Mouse (Mus musculus) macrophage (primary cell): Measurements from ENCODE around the gene Guca2b. TPM values are rescaled to one million over a fixed set of nuclear protein-coding genes. Genes with fewer than 3 reads are reported as not detected.

Experiments used
- H3K27ac ChIP-seq: fragments of 350-480 bp; formaldehyde crosslinking; 2 replicates; pipeline ENCODE4 v1.9.0; 2021
- H3K36me3 ChIP-seq: fragments of 350-480 bp; formaldehyde crosslinking; 2 replicates; pipeline ENCODE4 v1.9.0; 2021; ENCODE audit errors: inconsistent target
- H3K4me3 ChIP-seq: fragments of 350-480 bp; formaldehyde crosslinking; 2 replicates; pipeline ENCODE4 v1.9.0; 2021; ENCODE audit errors: inconsistent target
- H3K79me2 ChIP-seq: fragments of 350-480 bp; formaldehyde crosslinking; 2 replicates; pipeline ENCODE4 v1.9.0; 2021; ENCODE audit errors: inconsistent target
- WGBS: methylation state at CpG from one replicate; pipeline ENCODE4 v1.1.7; 2026; ENCODE audit warnings: inconsistent platforms; ENCODE audit not compliant: missing documents; 5-methylcytosine and 5-hydroxymethylcytosine counted together
- polyA plus RNA-seq: library from polyadenylated mRNA; stranded (reverse); fragments of 250-400 nt; gene quantifications from 3 replicates; pipeline ENCODE4 v1.2.4, GENCODE M21; 2018; ENCODE audit warnings: inconsistent platforms
- total RNA-seq, 78 experiments: library from RNA; depleted of rRNA; stranded (reverse); fragments of 250-400 nt; gene quantifications; 1 replicate in 9 of 78; 2 replicates in 24 of 78; 3 replicates in 43 of 78; 4 replicates in 2 of 78; pipeline ENCODE4 v1.2.4; 2018; ENCODE audit warnings: inconsistent platforms in 56 of 78

Gene Guca2b
- not detected for total RNA-seq (2018; cell fraction: chromatin; rRNA removed)
- total RNA-seq (2018; cell fraction: cytosol; rRNA removed): under 1 TPM in 2 of 26 experiments, not detected in 24; 0.30 to 0.34 TPM
- not detected for total RNA-seq (2018; cell fraction: nucleus; rRNA removed)
- polyA plus RNA-seq: not detected in 3 replicates

DNA sequence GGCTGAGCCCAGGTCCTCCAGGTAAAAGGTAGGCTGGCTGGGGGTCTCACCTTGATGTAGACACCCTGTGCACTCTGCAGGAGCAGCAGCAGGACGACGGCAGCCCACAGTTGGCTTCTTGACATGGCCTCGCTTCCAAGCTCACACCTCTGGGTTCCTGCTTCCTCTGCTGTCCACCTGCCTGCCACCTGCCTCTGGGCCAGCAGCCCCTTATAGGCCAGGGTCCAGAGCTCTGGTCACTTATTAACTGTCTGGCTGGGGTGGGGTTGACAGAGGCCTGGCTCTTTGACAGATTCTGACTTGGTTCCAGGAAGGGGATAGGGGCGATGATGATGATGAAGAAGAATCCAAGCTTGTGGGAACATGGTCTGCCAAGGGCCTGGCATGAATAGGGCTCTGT is at the start of gene Guca2b:
Guca2b (minus strand) TSS at position 224 of the 400 bp plus-strand sequence.
- Histone ChIP-seq H3K27ac (no peak within 1 kb of the TSS), H3K4me3 (no peak within 1 kb of the TSS), H3K36me3 (no peaks in the 10 kb centered on the region), H3K79me2 (no peaks in the 10 kb centered on the region)
- WGBS: 87% methylated on average over 3 of the region's 4 CpGs

DNA sequence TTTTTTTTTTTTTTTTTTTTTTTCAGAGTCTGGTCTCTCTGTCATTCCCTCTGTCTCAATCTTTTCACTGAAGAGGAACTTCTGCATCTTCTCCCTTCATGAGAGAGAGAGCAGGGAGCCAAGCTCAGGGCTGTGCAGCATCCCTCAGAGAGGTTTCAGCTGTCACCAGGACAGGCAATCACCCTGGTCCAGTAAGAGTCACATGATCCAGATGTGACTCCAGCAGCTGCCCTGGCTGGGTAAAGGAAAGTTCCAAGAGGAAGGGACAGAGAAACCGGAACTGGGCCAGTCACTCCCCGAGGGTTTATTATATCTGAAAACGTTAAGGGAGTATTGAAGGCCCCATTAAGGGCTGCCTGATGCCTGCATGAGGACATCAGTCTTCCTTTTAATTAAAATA is 49.0 kb upstream of the Guca2b start:
- 63% methylated on average over 3 of the region's 3 CpGs for WGBS
- H3K36me3 ChIP-seq: no peaks in the 10 kb centered on the region
- H3K27ac ChIP-seq: no peak overlapping the region
- H3K4me3 ChIP-seq: no peak overlapping the region
- no peaks in the 10 kb centered on the region for H3K79me2 ChIP-seq

DNA sequence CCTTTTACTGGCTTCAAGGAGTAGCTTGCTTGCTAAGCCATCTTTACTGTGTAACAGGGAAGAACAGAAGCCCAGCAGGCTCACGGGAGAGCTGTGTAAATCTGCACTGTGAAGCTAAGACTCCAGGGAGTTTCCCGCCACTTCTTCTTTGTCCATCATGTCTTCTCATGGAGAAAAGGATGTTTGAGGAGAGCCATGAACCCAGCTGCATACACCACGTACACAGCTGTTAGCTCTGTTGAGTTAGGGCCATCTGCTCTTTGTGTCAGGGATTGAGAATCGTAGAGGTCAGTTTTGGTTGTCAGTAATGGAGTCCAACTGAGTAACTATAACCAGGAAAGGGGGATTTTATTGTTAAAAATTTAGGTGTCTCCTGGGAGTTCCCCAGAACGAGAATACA is 48.6 kb upstream of the Guca2b start:
- Histone ChIP-seq H3K79me2 (no peaks in the 10 kb centered on the region), H3K4me3 (no peak overlapping the region)

DNA sequence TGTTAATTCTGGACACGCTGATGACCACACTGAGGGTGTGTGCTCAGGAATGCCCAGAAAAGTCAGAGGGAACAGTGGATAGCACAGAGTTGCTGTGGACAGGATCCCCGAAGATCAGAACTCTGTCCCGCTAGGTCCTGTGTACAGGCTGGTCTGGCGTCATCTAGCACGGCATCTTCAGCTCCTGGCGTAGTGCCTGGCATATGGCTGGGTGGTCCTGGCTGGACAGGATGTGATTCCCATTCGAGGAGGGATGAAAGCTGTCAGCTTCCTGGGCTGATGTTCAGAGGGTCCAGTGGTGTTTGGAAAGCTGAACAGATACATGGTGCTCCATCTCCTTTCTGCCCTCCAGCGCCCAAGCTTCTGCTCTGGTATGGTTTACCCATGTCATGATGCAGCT is 45.2 kb upstream of the Guca2b start:
- no peak overlapping the region for H3K27ac ChIP-seq
- no peaks in the 10 kb centered on the region for H3K79me2 ChIP-seq
- no peak overlapping the region for H3K4me3 ChIP-seq
- 93% methylated on average over 8 of the region's 8 CpGs for WGBS
- no peaks in the 10 kb centered on the region for H3K36me3 ChIP-seq

More for the DNA sequence above, 48.6 kb upstream of the Guca2b start:
- 87% methylated on average over 5 of the region's 5 CpGs for WGBS
- no peaks in the 10 kb centered on the region for H3K36me3 ChIP-seq
- H3K27ac ChIP-seq: no peak overlapping the region

DNA sequence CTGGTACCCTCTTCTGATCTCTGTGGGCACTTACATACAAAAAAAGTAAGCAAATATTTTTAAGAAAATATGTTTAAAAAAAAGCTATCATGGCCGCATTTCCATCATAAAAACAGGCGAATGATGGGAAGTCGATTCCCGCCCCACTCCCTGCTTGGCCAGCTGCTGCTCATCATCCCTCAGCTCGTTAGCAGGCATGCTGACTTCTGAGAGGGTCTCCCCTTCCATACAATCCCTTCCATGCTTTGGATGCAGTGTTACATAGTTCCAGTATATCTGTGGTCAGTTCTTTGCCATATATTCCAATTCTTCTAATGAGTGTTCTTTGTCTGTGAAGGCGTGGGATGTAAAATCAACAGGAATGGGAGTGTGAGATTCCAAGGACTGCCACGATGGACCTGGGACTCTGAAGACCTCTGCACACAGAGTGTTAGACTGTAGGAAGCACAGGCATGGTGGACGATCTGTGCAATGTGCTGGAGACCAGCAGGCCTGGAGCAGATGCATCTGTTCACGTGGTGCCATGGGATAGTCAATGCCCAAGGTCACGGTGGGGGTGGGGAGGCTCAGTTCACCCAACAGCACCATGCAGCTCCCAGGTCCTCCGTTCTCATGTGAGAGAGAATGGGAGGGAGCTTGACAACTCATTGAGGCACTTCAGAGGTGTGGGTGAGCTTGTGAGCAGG is 42.7 kb upstream of the Guca2b start:
- H3K27ac ChIP-seq: no peak overlapping the region

DNA sequence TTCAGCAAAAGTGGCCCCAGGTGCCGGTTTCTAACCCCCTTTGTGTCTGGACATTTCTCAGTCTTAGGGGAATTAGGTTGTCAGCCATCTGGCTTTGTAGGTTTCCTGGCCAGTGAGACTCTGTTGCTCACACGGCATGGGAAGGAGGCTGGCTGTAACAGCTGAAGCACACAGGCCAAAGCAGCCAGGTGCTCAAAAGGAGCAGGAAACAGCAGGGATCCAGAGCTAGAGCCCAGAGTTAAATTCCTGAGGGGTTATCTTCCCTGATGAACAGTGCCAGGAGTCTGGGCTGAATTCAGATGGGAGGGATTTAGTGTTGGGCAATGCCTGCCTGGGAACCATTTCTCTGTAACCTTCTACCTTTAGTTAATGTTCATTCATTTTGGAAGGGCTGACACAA is 39.6 kb upstream of the Guca2b start:
- H3K27ac ChIP-seq: no peak overlapping the region
- 81% methylated on average over 2 of the region's 2 CpGs for WGBS
- H3K79me2 ChIP-seq: no peaks in the 10 kb centered on the region
- no peak overlapping the region for H3K4me3 ChIP-seq
- no peaks in the 10 kb centered on the region for H3K36me3 ChIP-seq

More for the DNA sequence above, 42.7 kb upstream of the Guca2b start:
- no peak overlapping the region for H3K4me3 ChIP-seq
- H3K36me3 ChIP-seq: no peaks in the 10 kb centered on the region
- WGBS: 89% methylated on average over 10 of the region's 11 CpGs
- H3K79me2 ChIP-seq: no peaks in the 10 kb centered on the region

DNA sequence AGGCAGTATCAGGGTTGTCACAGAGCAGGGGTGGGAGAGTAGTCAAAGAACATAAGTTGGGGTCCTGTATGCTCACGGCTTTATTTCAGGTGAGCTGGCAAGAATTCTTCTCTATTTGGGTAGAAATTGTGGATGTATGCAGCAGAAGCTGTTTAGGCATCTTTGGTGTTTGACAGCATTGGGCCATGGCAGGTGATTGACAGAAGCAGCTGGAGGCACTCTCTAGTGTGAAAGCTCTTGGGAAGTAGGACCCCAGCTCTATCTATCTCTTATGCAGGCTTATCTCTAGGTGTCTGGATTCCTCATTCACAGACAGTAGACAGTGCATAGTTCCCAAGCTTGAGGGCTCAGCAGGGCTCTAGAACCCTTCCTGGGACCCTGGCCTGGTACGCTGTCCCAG is 27.0 kb upstream of the Guca2b start:
- Histone ChIP-seq H3K79me2 (no peaks in the 10 kb centered on the region), H3K36me3 (no peaks in the 10 kb centered on the region), H3K27ac (no peak overlapping the region), H3K4me3 (no peak overlapping the region)
- 100% methylated on average over 2 of the region's 2 CpGs for WGBS

DNA sequence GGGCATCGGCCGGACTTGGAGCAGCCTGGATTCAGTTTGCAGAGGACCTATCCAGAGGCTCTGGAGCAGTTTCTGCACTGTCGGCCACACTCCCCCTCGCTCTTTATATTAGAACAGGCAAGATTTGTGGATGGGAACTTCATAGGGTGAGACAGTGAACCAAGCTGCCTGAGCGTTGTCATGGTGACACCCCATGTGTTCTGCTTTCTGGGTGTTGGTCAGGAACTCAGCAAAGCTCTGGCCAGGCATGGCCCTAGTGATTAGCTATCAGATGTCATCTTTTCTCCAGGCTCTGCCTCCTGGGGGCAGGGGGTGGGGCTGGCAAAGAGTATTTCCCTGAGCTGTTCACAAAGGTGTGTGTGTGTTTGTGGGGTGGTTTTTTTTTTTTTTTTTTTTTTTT is 23.8 kb upstream of the Guca2b start:
- Histone ChIP-seq H3K36me3 (no peaks in the 10 kb centered on the region), H3K27ac (no peak overlapping the region), H3K4me3 (no peak overlapping the region), H3K79me2 (no peaks in the 10 kb centered on the region)
- 25% methylated on average over 2 of the region's 5 CpGs for WGBS

DNA sequence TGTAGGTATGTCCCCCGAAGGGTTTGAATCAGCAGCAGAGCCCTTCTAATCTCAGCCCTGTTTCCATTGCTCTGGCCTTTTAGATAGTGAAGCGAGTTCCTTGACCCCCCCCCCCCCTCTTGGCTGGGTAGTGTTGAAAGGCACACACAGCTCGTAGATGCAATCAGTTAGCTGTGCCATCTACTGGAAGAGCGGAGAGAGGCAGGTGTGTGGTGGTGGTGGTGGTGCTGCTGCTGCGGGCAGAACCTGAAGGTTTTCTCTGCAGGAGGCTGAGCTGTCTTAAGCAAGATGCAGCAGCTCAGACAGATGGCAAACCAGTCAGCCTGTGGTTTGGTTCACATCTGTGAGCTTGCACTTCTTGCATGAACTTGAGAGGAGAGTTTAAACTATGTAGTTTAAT is 13.9 kb upstream of the Guca2b start:
- WGBS: 52% methylated on average over 5 of the region's 5 CpGs
- H3K4me3 ChIP-seq: no peak overlapping the region
- H3K79me2 ChIP-seq: no peaks in the 10 kb centered on the region

DNA sequence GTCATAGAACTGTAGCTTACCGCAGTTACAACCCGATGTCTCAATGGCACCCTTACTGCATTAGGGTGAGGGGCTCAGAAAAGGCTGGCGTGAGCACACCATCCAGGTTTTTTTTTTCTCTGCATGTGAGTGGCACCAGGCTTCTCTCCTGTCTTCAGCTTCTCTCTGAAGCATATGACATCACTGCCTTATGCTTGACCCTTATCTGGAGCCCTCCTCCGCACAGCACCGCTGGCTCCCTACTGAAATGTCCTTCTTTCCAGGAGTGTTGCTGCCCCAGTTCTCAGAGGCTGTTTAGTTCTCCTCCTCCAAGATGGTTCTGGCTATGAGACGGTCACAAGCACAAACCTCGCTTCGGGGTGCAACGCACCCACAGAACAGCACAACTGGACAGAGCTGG is 12.4 kb upstream of the Guca2b start:
- Histone ChIP-seq H3K36me3 (no peaks in the 10 kb centered on the region), H3K4me3 (no peak overlapping the region), H3K27ac (no peak overlapping the region), H3K79me2 (no peaks in the 10 kb centered on the region)
- 92% methylated on average over 9 of the region's 9 CpGs for WGBS

More for the DNA sequence above, 13.9 kb upstream of the Guca2b start:
- Histone ChIP-seq H3K36me3 (no peaks in the 10 kb centered on the region), H3K27ac (no peak overlapping the region)

DNA sequence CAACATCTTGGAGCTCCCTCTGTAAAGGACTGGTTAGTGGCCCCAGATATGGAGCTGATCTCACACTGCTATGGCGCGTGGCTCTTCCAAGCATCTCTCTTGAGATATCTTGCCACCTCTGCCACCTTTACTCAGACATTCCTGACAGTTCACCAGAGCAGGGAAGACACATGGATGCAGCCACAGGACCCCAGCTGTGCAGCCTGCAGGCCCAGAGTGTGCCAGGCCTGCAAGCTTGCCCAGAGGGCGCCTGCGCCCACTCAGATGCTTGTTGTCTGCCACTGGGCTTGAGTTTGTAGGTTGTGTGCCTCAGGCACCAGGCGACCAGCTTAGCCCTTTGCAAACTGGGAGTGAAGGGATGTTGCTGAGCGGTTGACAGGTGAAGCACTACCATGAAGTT is 12.0 kb upstream of the Guca2b start:
- Histone ChIP-seq H3K36me3 (no peaks in the 10 kb centered on the region), H3K4me3 (no peak overlapping the region), H3K27ac (no peak overlapping the region), H3K79me2 (no peaks in the 10 kb centered on the region)
- 81% methylated on average over 6 of the region's 6 CpGs for WGBS

DNA sequence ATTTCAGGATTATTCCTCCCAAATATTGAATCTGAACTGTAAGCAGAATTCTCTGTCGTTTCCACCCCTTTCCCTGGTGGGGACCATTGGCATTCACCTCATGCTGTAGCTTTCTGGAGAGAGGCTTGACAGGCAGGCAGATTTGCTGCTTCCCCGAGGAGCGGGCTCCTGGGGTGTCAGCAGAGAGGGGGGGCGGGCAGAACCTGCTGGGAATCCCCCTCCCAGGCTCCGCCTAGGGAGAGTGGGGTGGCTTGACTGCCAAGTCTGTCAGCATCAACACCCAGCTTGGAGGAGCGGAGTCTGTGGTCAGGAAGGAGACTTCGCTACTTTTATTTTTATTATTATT is 11.4 kb upstream of the Guca2b start:
- no peaks in the 10 kb centered on the region for H3K36me3 ChIP-seq
- no peak overlapping the region for H3K27ac ChIP-seq
- H3K79me2 ChIP-seq: no peaks in the 10 kb centered on the region
- H3K4me3 ChIP-seq: no peak overlapping the region
- WGBS: 66% methylated on average over 7 of the region's 7 CpGs

DNA sequence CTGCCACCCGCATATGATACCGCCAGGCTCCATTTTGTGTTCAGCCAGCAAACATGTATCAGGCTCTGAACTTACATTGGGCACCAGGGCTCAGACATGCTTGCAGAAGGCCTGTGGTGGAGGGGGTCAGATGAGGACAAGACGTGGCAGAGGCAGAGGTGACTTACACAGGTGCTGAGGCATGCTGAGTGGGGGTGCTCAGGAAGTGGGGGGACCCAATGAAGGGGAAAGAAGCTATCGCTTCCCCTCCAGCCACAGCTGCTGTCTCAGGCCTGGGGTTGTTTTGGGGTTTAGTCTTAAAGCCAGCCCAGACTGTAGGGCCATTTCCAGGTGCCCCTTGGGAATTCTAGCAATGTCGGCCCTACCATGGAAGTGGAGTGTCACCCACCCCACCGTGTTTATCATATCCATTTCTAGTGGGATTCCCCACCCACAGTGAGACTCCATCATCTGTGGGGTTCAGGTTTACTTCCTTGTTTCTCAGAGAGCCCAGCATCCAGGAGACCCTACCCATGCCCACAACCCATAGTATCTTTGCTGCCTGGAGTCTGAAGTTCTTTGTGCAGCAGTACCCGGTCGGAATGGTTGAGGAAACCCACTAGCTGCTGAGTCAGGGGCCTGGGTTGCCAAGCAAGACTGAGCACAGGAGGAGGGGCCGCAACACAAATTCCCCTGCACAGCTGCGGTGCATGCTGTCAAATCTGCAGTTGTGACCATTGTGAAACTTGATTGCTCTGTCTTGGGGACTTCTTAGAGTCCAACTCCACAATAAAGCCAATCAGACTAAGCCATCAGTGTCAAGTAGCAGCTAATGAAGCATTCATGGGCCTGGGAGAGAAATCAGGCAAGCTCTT is 10.8 kb upstream of the Guca2b start:
- Histone ChIP-seq H3K79me2 (no peaks in the 10 kb centered on the region), H3K27ac (no peak overlapping the region), H3K36me3 (no peaks in the 10 kb centered on the region), H3K4me3 (no peak overlapping the region)
- 49% methylated on average over 9 of the region's 10 CpGs for WGBS

DNA sequence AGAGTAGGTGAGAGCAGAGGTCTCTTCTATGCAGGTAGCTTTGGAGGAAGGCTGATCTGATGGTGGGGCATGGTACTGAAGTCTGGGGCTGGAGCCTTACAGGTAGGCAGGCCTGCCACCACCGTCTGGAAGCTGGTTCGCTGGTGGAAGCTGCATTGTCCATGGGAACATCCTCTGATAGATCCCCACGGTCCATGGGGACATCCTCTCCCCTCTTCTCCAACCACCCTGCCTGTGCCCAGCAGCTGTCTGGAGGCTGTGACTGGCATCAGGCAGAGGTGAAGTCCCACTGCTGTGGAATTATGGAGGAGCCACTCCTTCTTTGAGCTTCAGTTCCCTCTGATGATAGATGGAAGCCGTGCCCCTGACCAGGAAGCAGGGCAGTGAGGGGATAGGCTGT is 9.8 kb upstream of the Guca2b start:
- H3K79me2 ChIP-seq: no peaks in the 10 kb centered on the region
- H3K36me3 ChIP-seq: no peaks in the 10 kb centered on the region
- no peak overlapping the region for H3K4me3 ChIP-seq
- H3K27ac ChIP-seq: no peak overlapping the region
- WGBS: 91% methylated on average over 4 of the region's 4 CpGs

DNA sequence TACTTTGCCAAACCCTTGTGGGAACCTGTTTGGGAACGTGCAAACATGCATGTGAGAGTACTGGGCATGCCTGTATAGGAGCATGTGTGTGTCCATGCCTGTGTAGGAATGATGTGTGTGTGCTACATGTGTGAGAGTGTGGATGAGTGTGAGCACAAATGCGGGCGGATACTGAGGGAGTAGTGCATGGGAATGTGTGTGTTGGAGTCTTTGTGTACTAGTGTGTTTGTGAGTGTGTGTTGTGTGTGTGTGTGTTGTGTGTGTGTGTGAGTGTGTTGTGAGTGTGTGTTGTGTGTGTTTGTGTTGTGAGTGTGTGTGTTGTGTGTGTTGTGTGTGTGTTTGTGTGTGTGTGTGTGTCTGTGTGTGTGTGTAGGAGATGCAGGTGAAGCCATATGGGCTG is 9.4 kb upstream of the Guca2b start:
- H3K27ac ChIP-seq: no peak overlapping the region
- H3K36me3 ChIP-seq: no peaks in the 10 kb centered on the region
- no peak overlapping the region for H3K4me3 ChIP-seq
- WGBS: 94% methylated on average over 3 of the region's 3 CpGs
- H3K79me2 ChIP-seq: no peaks in the 10 kb centered on the region
